Mouse (Mus musculus) embryonic facial prominence, embryonic 14.5 days (tissue): ENCODE results near the gene Phyhd1. TPM values are rescaled to one million over a fixed set of nuclear protein-coding genes. Genes with fewer than 3 reads are reported as not detected.

Experiments used
- ATAC-seq: fragments of 200-750 bp; cut with Nextera tagmentation; 2 replicates; pipeline ENCODE4 v1.8.0; 2017; ENCODE audit warnings: low read depth, moderate number of reproducible peaks, moderate TSS enrichment
- DNase-seq: peaks from one replicate; pipeline ENCODE4 v3.0.0-alpha.2; 2015; ENCODE audit warnings: low spot score
- H3K27ac ChIP-seq: fragments of 300-500 bp; sonication (generic); replicated peaks from 2 replicates; pipeline ENCODE4 v1.5.1; 2014; ENCODE audit warnings: low read depth, mild to moderate bottlenecking, low read length, moderate library complexity
- H3K27me3 ChIP-seq: fragments of 300-500 bp; sonication (generic); replicated peaks from 2 replicates; pipeline ENCODE4 v1.6.1; 2014; ENCODE audit warnings: low read length; ENCODE audit not compliant: control insufficient read depth, insufficient read depth
- H3K36me3 ChIP-seq: fragments of 300-500 bp; sonication (generic); 2 replicates; pipeline ENCODE4 v1.6.1; 2014; ENCODE audit warnings: low read length, mixed read lengths; ENCODE audit not compliant: control insufficient read depth, insufficient read depth
- H3K4me1 ChIP-seq: fragments of 300-500 bp; sonication (generic); 2 replicates; pipeline ENCODE4 v1.6.1; 2014; ENCODE audit warnings: antibody characterized with exemption, low read length; ENCODE audit not compliant: control insufficient read depth, insufficient read depth
- H3K4me2 ChIP-seq: fragments of 300-500 bp; sonication (generic); 2 replicates; pipeline ENCODE4 v1.6.1; 2014; ENCODE audit warnings: low read depth, mild to moderate bottlenecking, low read length, moderate library complexity, mixed read lengths
- H3K4me3 ChIP-seq: fragments of 300-500 bp; sonication (generic); 2 replicates; pipeline ENCODE4 v1.5.1; 2014; ENCODE audit warnings: low read depth, mild to moderate bottlenecking, low read length
- H3K9ac ChIP-seq: fragments of 300-500 bp; sonication (generic); 2 replicates; pipeline ENCODE4 v1.6.1; 2014; ENCODE audit warnings: low read depth, mild to moderate bottlenecking, low read length, moderate library complexity, mixed read lengths
- H3K9me3 ChIP-seq: fragments of 300-500 bp; sonication (generic); 2 replicates; pipeline ENCODE4 v1.6.1; 2016; ENCODE audit warnings: low read length; ENCODE audit not compliant: control insufficient read depth
- WGBS: fragments of 180-500 bp; shearing (Covaris S2); extraction: QIAGEN DNeasy Blood & Tissue Kit; methylation state at CpG from one replicate; pipeline ENCODE4 v1.1.7; 2014; 5-methylcytosine and 5-hydroxymethylcytosine counted together
- polyA plus RNA-seq: library from polyadenylated mRNA; unstranded; fragments of >200 nt; fragmentation: Nextera tagmentation; extraction: Ambion mirVana; gene quantifications from 2 replicates; pipeline ENCODE4 v1.2.1, GENCODE M21; 2014

Phyhd1 gene
- polyA plus RNA-seq, 1 experiment from 2014 or later, result 5.7 TPM

DNA sequence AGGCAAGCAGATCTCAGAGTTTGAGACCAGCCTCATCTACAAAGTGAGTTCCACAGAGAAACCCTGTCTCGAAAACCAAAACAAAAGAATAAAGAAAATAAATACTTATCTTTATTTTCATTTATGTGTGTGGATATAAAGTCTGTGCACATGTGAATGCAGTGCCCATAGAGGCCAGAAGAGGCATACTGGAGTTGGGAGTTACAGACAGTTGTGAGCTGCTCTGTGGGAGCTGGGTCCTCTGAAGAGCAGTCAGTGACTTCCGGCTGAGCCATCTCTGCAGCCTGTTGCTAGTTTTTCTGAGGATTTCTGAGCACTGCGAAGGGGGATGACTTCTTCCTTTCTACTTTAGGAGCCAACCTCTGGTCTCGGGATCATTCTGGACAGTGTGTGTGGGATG is 50.1 kb downstream of the Phyhd1 start:
- H3K4me2 ChIP-seq, result no peak overlapping the region
- DNase-seq (no peak), ATAC-seq (no peak)
- H3K9me3 ChIP-seq, result no peaks in the 10 kb centered on the region
- H3K4me3 ChIP-seq, result no peak overlapping the region
- H3K9ac ChIP-seq, result no peak overlapping the region
- H3K4me1 ChIP-seq, result no peaks in the 10 kb centered on the region
- no peaks in the 10 kb centered on the region for H3K27me3 ChIP-seq
- H3K36me3 ChIP-seq, result peaks cover 91% of the 10 kb centered on the region
- 96% methylated on average over 4 of the region's 4 CpGs for WGBS
- no peak overlapping the region for H3K27ac ChIP-seq

DNA sequence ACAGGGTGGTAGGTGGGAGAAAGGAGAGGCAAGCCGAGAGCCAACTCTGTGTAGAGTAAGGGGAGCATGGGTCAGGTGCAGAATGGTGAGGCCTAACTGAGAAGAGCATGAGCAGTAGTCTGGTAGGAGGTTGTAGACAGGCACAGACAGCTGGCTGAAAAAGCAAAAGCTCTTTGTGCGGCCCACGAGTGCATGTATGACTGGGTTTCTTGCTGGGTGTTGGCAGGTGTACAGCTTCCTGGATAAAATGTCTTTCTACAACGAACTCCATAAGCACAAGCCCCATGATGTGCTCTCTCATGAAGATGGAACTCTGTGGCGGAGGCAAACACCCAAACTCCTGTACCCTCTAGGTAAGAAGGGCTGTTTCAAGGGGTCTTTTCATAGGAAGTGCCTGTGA is 51.0 kb downstream of the Phyhd1 start:
- ATAC-seq (no peak), DNase-seq (no peak)
- Histone ChIP-seq H3K9ac (no peak overlapping the region), H3K4me1 (no peaks in the 10 kb centered on the region), H3K27me3 (no peaks in the 10 kb centered on the region), H3K9me3 (no peaks in the 10 kb centered on the region), H3K4me2 (no peak overlapping the region), H3K27ac (no peak overlapping the region), H3K4me3 (no peak overlapping the region), H3K36me3 (peaks cover 93% of the 10 kb centered on the region)
- 94% methylated on average over 5 of the region's 5 CpGs for WGBS

DNA sequence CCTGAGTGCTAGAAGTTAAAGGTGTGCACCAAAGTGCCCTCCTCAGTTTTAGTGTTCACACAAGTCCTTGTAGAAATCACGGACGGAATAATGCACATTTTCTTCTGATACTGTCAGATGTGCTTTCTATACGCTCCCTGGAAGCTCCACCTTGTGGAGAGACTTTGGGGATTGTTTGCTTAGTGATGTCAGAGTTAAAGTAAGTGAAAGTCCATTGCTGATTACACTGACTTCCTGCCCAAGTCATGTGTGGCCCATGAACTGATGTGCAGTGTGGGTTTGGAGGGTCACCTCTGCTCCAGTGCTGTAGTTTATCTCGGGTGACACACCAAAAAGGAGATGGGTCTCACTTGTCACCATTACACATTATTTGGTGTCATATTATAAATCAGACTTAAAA is 53.3 kb downstream of the Phyhd1 start:
- Histone ChIP-seq H3K4me3 (no peak overlapping the region), H3K36me3 (peaks cover 96% of the 10 kb centered on the region), H3K9me3 (no peaks in the 10 kb centered on the region), H3K9ac (no peak overlapping the region), H3K27me3 (no peaks in the 10 kb centered on the region), H3K4me1 (no peaks in the 10 kb centered on the region), H3K27ac (no peak overlapping the region), H3K4me2 (no peak overlapping the region)
- DNase-seq, result no peak
- WGBS, result 90% methylated on average over 4 of the region's 4 CpGs
- ATAC-seq, result no peak

DNA sequence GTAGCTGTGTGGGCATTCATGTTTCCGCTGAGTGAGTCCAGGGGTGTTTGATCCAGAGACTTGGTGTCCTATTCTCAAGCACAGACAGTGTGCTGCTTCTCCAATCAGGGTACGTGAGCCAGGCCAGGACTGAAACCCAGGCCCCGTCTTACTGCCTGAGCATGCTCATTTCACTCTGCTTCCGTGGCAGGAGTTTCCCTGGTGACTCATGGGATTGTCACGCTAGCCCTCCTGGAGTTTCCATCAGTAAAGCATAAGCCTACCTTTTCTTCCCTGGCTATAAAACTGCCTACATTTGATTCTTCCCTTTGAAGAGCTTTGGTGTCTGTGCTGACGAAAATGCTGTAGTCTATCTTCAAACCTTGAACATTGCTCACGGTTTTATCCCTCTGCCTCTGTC is 57.1 kb downstream of the Phyhd1 start:
- DNase-seq, result no peak
- no peak for ATAC-seq
- Histone ChIP-seq H3K27ac (no peak overlapping the region), H3K4me1 (no peaks in the 10 kb centered on the region), H3K36me3 (peaks cover 96% of the 10 kb centered on the region), H3K9me3 (no peaks in the 10 kb centered on the region), H3K4me2 (no peak overlapping the region), H3K27me3 (no peaks in the 10 kb centered on the region), H3K9ac (no peak overlapping the region), H3K4me3 (no peak overlapping the region)
- 92% methylated on average over 7 of the region's 7 CpGs for WGBS

DNA sequence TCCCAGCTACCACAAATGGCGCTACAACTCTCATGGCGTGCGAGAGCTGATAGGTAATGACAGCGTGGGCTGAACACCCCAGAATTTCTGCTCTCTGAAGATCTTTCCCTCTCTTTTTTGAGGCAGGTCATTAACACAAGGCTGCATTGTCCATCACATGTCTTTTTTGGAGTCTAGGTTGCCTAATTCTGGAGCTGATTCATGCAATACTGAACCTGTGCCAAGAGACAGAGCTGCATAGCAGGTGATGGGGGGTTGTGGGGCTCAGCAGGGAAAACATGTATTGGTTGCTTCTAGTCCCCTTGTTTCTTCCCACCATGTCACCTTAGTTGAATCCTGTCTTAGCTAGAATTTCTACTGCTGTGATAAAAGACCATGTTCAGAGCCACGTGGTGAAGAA is 59.3 kb downstream of the Phyhd1 start:
- Histone ChIP-seq H3K27me3 (no peaks in the 10 kb centered on the region), H3K9me3 (no peaks in the 10 kb centered on the region), H3K9ac (no peak overlapping the region), H3K36me3 (peaks cover 96% of the 10 kb centered on the region), H3K4me3 (no peak overlapping the region), H3K4me1 (no peaks in the 10 kb centered on the region), H3K27ac (no peak overlapping the region), H3K4me2 (no peak overlapping the region)
- ATAC-seq (no peak), DNase-seq (no peak)
- 94% methylated on average over 5 of the region's 5 CpGs for WGBS

DNA sequence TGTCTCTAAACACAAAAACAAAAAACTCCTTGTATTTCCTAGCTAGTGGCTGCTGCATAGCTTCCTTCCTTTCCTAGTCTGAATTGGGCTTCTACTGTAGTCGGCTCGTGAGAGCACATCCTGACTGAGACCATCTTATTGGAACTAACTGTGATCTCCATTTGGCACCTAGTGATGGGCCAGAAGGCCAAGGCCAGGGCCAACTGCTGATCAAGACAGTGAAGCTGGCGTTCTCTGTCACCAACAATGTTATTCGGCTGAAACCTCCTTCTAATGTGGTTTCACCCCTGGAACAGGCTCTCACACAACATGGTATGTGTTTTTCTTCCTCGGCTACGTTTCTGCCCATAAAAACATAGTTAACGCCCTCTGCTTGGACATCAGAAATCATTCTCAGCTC is 61.3 kb downstream of the Phyhd1 start:
- H3K4me3 ChIP-seq, result no peak overlapping the region
- no peaks in the 10 kb centered on the region for H3K4me1 ChIP-seq
- no peaks in the 10 kb centered on the region for H3K27me3 ChIP-seq
- no peak overlapping the region for H3K9ac ChIP-seq
- H3K9me3 ChIP-seq, result no peaks in the 10 kb centered on the region
- H3K36me3 ChIP-seq, result peaks cover 96% of the 10 kb centered on the region
- WGBS, result 86% methylated on average over 7 of the region's 7 CpGs
- ATAC-seq (no peak), DNase-seq (no peak)
- no peak overlapping the region for H3K27ac ChIP-seq
- no peak overlapping the region for H3K4me2 ChIP-seq

DNA sequence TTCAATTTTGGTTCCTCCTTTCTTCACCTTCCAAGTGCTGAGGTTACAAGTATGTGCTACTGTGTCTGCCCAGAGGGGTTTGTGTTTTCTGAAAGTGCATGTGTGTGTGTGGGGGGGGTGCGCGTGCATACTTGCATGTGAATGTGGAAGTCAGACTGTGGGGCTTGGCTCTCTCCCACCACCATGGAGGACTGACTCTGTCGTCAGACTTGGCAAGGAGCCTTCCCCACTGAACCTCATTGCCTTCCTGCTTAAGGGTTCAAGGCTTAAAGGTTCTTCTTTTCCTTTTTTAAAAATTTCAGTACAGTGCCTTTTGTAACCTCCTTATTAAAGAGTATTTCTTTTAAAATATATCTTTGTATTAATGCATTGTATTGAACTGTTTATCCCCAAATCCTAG is 62.8 kb downstream of the Phyhd1 start:
- no peaks in the 10 kb centered on the region for H3K4me1 ChIP-seq
- H3K27me3 ChIP-seq, result no peaks in the 10 kb centered on the region
- H3K9me3 ChIP-seq, result no peaks in the 10 kb centered on the region
- H3K27ac ChIP-seq, result no peak overlapping the region
- no peak overlapping the region for H3K4me3 ChIP-seq
- H3K36me3 ChIP-seq, result peaks cover 96% of the 10 kb centered on the region
- no peak for ATAC-seq
- no peak for DNase-seq
- no peak overlapping the region for H3K4me2 ChIP-seq
- 89% methylated on average over 3 of the region's 3 CpGs for WGBS
- no peak overlapping the region for H3K9ac ChIP-seq

Other genes with a start within 250 kb of the Phyhd1 start
- gene Wdr34, start 217.3 kb upstream of the Phyhd1 start, polyA plus RNA-seq, result 29.0 and 33.7 TPM in 2 replicates
- gene Set, start 208.8 kb upstream of the Phyhd1 start, polyA plus RNA-seq, result 351 and 393 TPM in 2 replicates
- gene Pkn3, start 188.5 kb upstream of the Phyhd1 start, polyA plus RNA-seq, result 5.6 and 7.6 TPM in 2 replicates
- 26.1 and 28.9 TPM in 2 replicates for gene Zdhhc12, start 172.6 kb upstream of the Phyhd1 start, polyA plus RNA-seq
- gene Zer1, start 141.6 kb upstream of the Phyhd1 start, polyA plus RNA-seq, result 7.9 and 8.3 TPM in 2 replicates
- 10.5 TPM in 2 replicates for gene Tbc1d13, start 132.5 kb upstream of the Phyhd1 start, polyA plus RNA-seq
- 21.9 and 26.5 TPM in 2 replicates for gene Endog, start 94.7 kb upstream of the Phyhd1 start, polyA plus RNA-seq
- 63.8 and 67.8 TPM in 2 replicates for gene Spout1, start 87.7 kb upstream of the Phyhd1 start, polyA plus RNA-seq
- gene Kyat1, start 60.4 kb upstream of the Phyhd1 start, polyA plus RNA-seq, result 8.1 and 8.2 TPM in 2 replicates
- 39.2 and 41.3 TPM in 2 replicates for gene Lrrc8a, start 28.5 kb upstream of the Phyhd1 start, polyA plus RNA-seq
- gene Gm28035, start 25.6 kb upstream of the Phyhd1 start, polyA plus RNA-seq, result 0.06 TPM in 1 of 2 replicates, not detected in the other
- gene Gm28038, start 14.8 kb downstream of the Phyhd1 start, polyA plus RNA-seq, result not detected in 2 replicates
- gene Dolk, start 20.1 kb downstream of the Phyhd1 start, polyA plus RNA-seq, result 30.2 and 30.8 TPM in 2 replicates
- 35.4 and 39.4 TPM in 2 replicates for gene Nup188, start 20.2 kb downstream of the Phyhd1 start, polyA plus RNA-seq
- gene Sh3glb2, start 93.1 kb downstream of the Phyhd1 start, polyA plus RNA-seq, result 79.3 and 83.1 TPM in 2 replicates
- gene Miga2, start 98.0 kb downstream of the Phyhd1 start, polyA plus RNA-seq, result 17.6 and 18.8 TPM in 2 replicates
- 28.5 and 29.0 TPM in 2 replicates for gene Dolpp1, start 126.1 kb downstream of the Phyhd1 start, polyA plus RNA-seq
- 43.5 and 46.9 TPM in 2 replicates for gene Crat, start 149.6 kb downstream of the Phyhd1 start, polyA plus RNA-seq
- gene Ptpa, start 149.8 kb downstream of the Phyhd1 start, polyA plus RNA-seq, result 70.2 and 77.1 TPM in 2 replicates
- gene Ier5l, start 208.0 kb downstream of the Phyhd1 start, polyA plus RNA-seq, result 3.4 TPM in 2 replicates